ENCODE assay signal across 26 mouse cellular contexts in the genomic region with DNA sequence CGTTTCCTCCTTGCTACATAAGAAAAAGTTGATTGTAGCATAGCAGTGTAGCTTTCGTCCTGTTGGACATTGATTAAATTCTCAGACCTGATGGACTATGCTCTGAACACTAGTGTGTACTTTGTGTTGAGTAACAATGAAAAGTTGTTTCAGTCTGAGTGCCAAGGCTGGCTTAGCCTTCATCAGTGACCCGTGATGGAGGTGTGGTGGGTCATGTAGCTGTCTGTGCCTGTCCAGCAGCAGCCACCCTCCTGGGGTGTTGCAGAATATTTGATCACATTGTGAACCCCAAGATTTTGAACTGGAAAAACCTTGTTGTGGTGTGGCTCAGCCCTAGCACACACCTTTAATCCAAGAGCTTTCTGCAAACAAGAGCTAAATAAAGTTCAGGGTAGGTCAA.
DNase-seq lines count a peak whose midpoint lies in the region; ATAC-seq lines count a peak whose summit lies in the region.
"Had no signal": no experiment of that assay in that cellular context is flagged by ENCODE, and none has a peak within 500 bp of the region (broad histone marks: within the 10 kb centered on the region; RNA-seq: fewer than 3 reads in every experiment).

No protein-coding gene starts in this region.

- DNase-seq in kidney, adult 18-20 months: peak; percentile 64
- peak; percentile 76 for DNase-seq in kidney, postnatal 14 days
- peak; percentile 7 for DNase-seq in yolk sac, embryonic 10.5 days (ENCODE audit: low spot score)
- no peak for DNase-seq in frontal cortex, adult 2 months (ENCODE audit: extremely low spot score in 1 of 2, low spot score in 1 of 2)
- no peak for DNase-seq in urinary bladder, adult 2 months (ENCODE audit: low spot score)
- no peak for DNase-seq in spleen, postnatal 10 days (ENCODE audit: low spot score in 2 of 2)
- DNase-seq: adrenal gland, postnatal 25 days; cerebellum, postnatal 10 days; gastrocnemius, postnatal 14 days; heart, adult 18-20 months; heart, postnatal 14 days; retina, postnatal 1 day; right cerebral cortex, postnatal 25 days; spleen, adult 18-20 months; thymus, postnatal 4 days had no signal

- no peaks in the 10 kb centered on the region for H3K4me1 ChIP-seq in kidney, embryonic 14.5 days (ENCODE audit: control insufficient read depth, insufficient read depth, low read length)
- no peaks in the 10 kb centered on the region for H3K4me1 ChIP-seq in liver, embryonic 12.5 days
- H3K4me1 ChIP-seq: forebrain, embryonic 15.5 days; hindbrain, embryonic 13.5 days; neural tube, embryonic 13.5 days had no signal

- H3K4me3 ChIP-seq in kidney, embryonic 14.5 days (ENCODE audit: low read length): no peak overlapping the region
- H3K4me3 ChIP-seq in liver, embryonic 12.5 days: no peak overlapping the region
- H3K4me3 ChIP-seq: embryonic facial prominence, embryonic 10.5 days; forebrain, embryonic 15.5 days; heart, embryonic 13.5 days; hindbrain, embryonic 13.5 days; midbrain, embryonic 10.5 days; myocyte; neural tube, embryonic 13.5 days had no signal

- H3K36me3 ChIP-seq in kidney, embryonic 14.5 days (ENCODE audit: control insufficient read depth, insufficient read depth, low read length): no peaks in the 10 kb centered on the region
- no peaks in the 10 kb centered on the region for H3K36me3 ChIP-seq in liver, embryonic 12.5 days
- H3K36me3 ChIP-seq: embryonic facial prominence, embryonic 10.5 days; forebrain, embryonic 15.5 days; heart, embryonic 13.5 days; hindbrain, embryonic 13.5 days; midbrain, embryonic 10.5 days; neural tube, embryonic 13.5 days had no signal

- H3K27me3 ChIP-seq in kidney, embryonic 14.5 days (ENCODE audit: control insufficient read depth, insufficient read depth, low read length): no peaks in the 10 kb centered on the region
- H3K27me3 ChIP-seq in liver, embryonic 12.5 days (replicated peaks): no peaks in the 10 kb centered on the region
- H3K27me3 ChIP-seq: forebrain, embryonic 15.5 days; heart, embryonic 13.5 days; hindbrain, embryonic 13.5 days; neural tube, embryonic 13.5 days had no signal

- H3K4me2 ChIP-seq in kidney, embryonic 14.5 days (replicated peaks; ENCODE audit: low read depth, low read length): no peak overlapping the region
- no peak overlapping the region for H3K4me2 ChIP-seq in liver, embryonic 12.5 days
- H3K4me2 ChIP-seq: forebrain, embryonic 15.5 days; heart, embryonic 13.5 days; hindbrain, embryonic 13.5 days; neural tube, embryonic 13.5 days had no signal

- 65% methylated on average over 3 of the region's 3 CpGs for WGBS in kidney, embryonic 14.5 days
- 56% methylated on average over 3 of the region's 3 CpGs for WGBS in liver, embryonic 12.5 days (ENCODE audit: insufficient replicate concordance)

- H3K27ac ChIP-seq in kidney, embryonic 14.5 days (ENCODE audit: low read depth, low read length): no peak overlapping the region
- peak overlapping the region; percentile 39; the same call in 1 of the 2 replicates for H3K27ac ChIP-seq in liver, embryonic 12.5 days
- H3K27ac ChIP-seq: embryonic facial prominence, embryonic 10.5 days; forebrain, embryonic 15.5 days; heart, embryonic 13.5 days; hindbrain, embryonic 13.5 days; neural tube, embryonic 13.5 days had no signal

- H3K9ac ChIP-seq in kidney, embryonic 14.5 days (ENCODE audit: low read depth, low read length): no peak overlapping the region
- no peak overlapping the region for H3K9ac ChIP-seq in liver, embryonic 12.5 days
- H3K9ac ChIP-seq: forebrain, embryonic 15.5 days; heart, embryonic 13.5 days; hindbrain, embryonic 13.5 days; neural tube, embryonic 13.5 days had no signal

- no peaks in the 10 kb centered on the region for H3K9me3 ChIP-seq in kidney, embryonic 14.5 days (ENCODE audit: control insufficient read depth, low read length)
- no peaks in the 10 kb centered on the region for H3K9me3 ChIP-seq in liver, embryonic 12.5 days (replicated peaks)
- H3K9me3 ChIP-seq: embryonic facial prominence, embryonic 10.5 days; forebrain, embryonic 15.5 days; heart, embryonic 13.5 days; hindbrain, embryonic 13.5 days; midbrain, embryonic 10.5 days; neural tube, embryonic 13.5 days had no signal

- ATAC-seq in kidney, embryonic 14.5 days (ENCODE audit: low FRiP score, low TSS enrichment): no peak
- peak; percentile 49; the same call in 1 of the 2 replicates for ATAC-seq in liver, embryonic 12.5 days
- ATAC-seq: CD4-positive, CD25-positive, alpha-beta regulatory T cell, adult 4 months; forebrain, embryonic 15.5 days; midbrain, embryonic 16.5 days had no signal

Comparison
In these comparisons a context has a peak if more than half of its experiments do, and no peak if none do; other contexts are left out.
1. DNase-seq: peak in kidney, adult 18-20 months (single experiment), kidney, postnatal 14 days (single experiment) and yolk sac, embryonic 10.5 days (single experiment); none in frontal cortex, adult 2 months (0 of 2), urinary bladder, adult 2 months (single experiment) and spleen, postnatal 10 days (0 of 2).